Mouse (Mus musculus): Measurements from ENCODE around the gene Guca1b. TPM values are rescaled to one million over a fixed set of nuclear protein-coding genes. Genes with fewer than 3 reads are reported as not detected.

The Guca1b gene
- polyA plus RNA-seq, 1 experiment: 1.2 TPM

DNA sequence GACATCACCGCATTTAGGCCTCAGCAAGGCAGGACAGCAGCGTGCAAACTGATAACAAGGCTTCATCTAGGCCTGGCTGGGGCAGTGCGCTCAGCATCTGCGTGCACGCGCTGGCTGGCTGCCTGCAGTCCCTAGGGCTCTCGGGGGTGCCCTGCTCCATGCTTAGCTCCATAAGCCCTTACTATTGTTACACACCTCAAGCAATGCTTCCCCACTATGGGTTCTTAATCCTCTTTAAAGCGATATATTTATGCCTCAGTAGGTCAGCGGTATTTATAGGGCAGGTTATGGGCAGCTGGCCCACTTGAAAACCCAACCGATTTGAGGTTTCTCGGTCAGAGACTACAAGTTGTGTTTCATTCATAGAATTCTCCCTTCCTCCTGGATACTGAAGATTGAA is 3.3 kb upstream of the Guca1b start:
- DNase-seq (ENCODE audit: low read depth): peak; percentile 31
- TF ChIP-seq POLR2A (IDR thresholded peaks at IDR 0.05; ENCODE audit: borderline replicate concordance, extremely low read depth, insufficient read depth, insufficient read length, poor library complexity, severe bottlenecking) (no peak), CTCF (IDR thresholded peaks at IDR 0.05; ENCODE audit: borderline replicate concordance, extremely low read depth, insufficient read depth, insufficient read length) (no peak)

GRCm38 (mm10) chr17:47383266-47383665 is 1.9 kb upstream of the Guca1b start:
- no peak for TF ChIP-seq CTCF (IDR thresholded peaks at IDR 0.05; ENCODE audit: borderline replicate concordance, extremely low read depth, insufficient read depth, insufficient read length)
- TF ChIP-seq POLR2A (IDR thresholded peaks at IDR 0.05; ENCODE audit: borderline replicate concordance, extremely low read depth, insufficient read depth, insufficient read length, poor library complexity, severe bottlenecking): no peak

GRCm38 (mm10) chr17:47384064-47384463 is 1.1 kb upstream of the Guca1b start:
- TF ChIP-seq POLR2A (IDR thresholded peaks at IDR 0.05; ENCODE audit: borderline replicate concordance, extremely low read depth, insufficient read depth, insufficient read length, poor library complexity, severe bottlenecking): no peak
- 0 out of 2 replicates have a peak, but pooled peaks have one; percentile 15 for TF ChIP-seq CTCF (IDR thresholded peaks at IDR 0.05; ENCODE audit: borderline replicate concordance, extremely low read depth, insufficient read depth, insufficient read length)
- DNase-seq (ENCODE audit: low read depth): no peak

More at GRCm38 (mm10) chr17:47383266-47383665, 1.9 kb upstream of the Guca1b start:
- DNase-seq (ENCODE audit: low read depth): no peak

DNA sequence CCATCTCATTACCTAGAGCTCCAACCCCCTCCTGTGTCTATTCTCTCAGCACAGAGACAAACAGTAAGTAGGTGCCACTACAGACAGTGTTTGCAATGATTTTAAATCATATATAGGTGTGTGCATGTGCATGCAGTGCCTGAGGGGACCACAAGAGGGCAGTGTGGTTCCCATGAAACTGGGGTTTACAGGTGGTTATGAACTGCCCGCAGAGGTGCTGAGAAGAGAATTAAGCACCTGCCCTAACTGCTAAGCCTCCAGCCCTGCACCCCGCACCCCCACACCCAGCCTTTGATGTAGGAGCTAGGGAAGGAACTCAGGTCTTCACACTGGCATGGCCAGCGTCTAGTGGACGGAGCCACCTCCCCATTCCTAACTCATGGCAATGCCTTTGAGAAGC is 1.5 kb downstream of the Guca1b start:
- TF ChIP-seq POLR2A (IDR thresholded peaks at IDR 0.05; ENCODE audit: borderline replicate concordance, extremely low read depth, insufficient read depth, insufficient read length, poor library complexity, severe bottlenecking) (no peak), CTCF (IDR thresholded peaks at IDR 0.05; ENCODE audit: borderline replicate concordance, extremely low read depth, insufficient read depth, insufficient read length) (peak; percentile 77)
- DNase-seq (ENCODE audit: low read depth): no peak

- TF ChIP-seq CTCF (IDR thresholded peaks at IDR 0.05; ENCODE audit: borderline replicate concordance, extremely low read depth, insufficient read depth, insufficient read length) (no peak), POLR2A (IDR thresholded peaks at IDR 0.05; ENCODE audit: borderline replicate concordance, extremely low read depth, insufficient read depth, insufficient read length, poor library complexity, severe bottlenecking) (no peak)
- no peak for DNase-seq (ENCODE audit: low read depth)
Observed at GRCm38 (mm10) chr17:47394223-47394869, 9.2 kb downstream of the Guca1b start.

DNA sequence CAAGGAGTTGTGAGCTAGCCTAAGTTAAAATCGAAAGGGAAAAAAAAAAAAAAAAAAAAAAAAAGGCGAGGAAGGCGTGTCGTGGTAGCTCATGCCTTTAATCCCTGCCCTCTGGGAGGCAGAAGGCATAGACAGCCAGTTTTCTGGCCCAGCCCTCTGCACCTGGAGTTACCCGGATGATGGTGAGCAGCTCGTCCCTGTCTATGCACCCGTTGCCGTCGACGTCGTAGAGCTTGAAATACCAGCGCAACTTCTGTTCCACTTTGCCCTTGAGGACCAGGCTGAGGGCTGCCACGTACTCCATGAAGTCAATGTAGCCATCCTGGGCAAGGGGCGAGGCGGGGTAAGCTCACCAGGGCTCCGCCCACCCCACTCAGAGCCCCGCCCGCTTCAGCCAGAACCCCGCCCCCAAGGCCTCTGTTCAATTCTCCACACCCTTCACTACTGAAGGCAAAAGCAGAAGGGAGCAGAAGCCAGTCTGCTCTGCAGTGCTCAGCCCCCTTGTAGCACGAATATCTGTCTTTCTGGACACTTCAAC is 10.3 kb downstream of the Guca1b start:
- peak; percentile 35 for DNase-seq (ENCODE audit: low read depth)
- no peak for TF ChIP-seq POLR2A (IDR thresholded peaks at IDR 0.05; ENCODE audit: borderline replicate concordance, extremely low read depth, insufficient read depth, insufficient read length, poor library complexity, severe bottlenecking)

GRCm38 (mm10) chr17:47399091-47399490 is 13.9 kb downstream of the Guca1b start:
- TF ChIP-seq POLR2A (IDR thresholded peaks at IDR 0.05; ENCODE audit: borderline replicate concordance, extremely low read depth, insufficient read depth, insufficient read length, poor library complexity, severe bottlenecking) (no peak), CTCF (IDR thresholded peaks at IDR 0.05; ENCODE audit: borderline replicate concordance, extremely low read depth, insufficient read depth, insufficient read length) (no peak)
- no peak for DNase-seq (ENCODE audit: low read depth)

DNA sequence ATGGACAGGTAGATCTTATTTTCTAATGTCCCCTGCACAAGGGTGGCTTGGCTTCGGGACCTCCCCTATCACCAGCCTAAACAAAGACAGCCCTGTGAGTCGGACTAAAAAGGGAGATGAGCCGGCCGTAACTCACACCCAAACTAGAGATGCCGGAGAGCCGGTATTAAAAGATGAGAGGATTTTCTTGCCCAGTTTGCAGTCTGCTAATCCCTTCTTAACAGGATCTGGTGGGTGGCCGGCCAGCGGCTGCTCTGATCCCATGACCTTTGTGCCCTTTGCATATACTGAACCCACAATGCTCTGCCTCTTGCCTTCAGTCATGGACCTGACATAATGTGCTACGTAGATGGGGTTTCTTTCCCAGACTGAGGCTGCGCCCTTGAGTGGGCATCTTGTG is 15.3 kb downstream of the Guca1b start, which contains the start of gene Guca1a:
Gene Guca1a, minus strand, starts transcription at position 134 of the 400 bp plus-strand sequence.
- DNase-seq (ENCODE audit: low read depth): peak; percentile 3
- TF ChIP-seq POLR2A (IDR thresholded peaks at IDR 0.05; ENCODE audit: borderline replicate concordance, extremely low read depth, insufficient read depth, insufficient read length, poor library complexity, severe bottlenecking): no peak
- no peak for TF ChIP-seq CTCF (IDR thresholded peaks at IDR 0.05; ENCODE audit: borderline replicate concordance, extremely low read depth, insufficient read depth, insufficient read length)

DNA sequence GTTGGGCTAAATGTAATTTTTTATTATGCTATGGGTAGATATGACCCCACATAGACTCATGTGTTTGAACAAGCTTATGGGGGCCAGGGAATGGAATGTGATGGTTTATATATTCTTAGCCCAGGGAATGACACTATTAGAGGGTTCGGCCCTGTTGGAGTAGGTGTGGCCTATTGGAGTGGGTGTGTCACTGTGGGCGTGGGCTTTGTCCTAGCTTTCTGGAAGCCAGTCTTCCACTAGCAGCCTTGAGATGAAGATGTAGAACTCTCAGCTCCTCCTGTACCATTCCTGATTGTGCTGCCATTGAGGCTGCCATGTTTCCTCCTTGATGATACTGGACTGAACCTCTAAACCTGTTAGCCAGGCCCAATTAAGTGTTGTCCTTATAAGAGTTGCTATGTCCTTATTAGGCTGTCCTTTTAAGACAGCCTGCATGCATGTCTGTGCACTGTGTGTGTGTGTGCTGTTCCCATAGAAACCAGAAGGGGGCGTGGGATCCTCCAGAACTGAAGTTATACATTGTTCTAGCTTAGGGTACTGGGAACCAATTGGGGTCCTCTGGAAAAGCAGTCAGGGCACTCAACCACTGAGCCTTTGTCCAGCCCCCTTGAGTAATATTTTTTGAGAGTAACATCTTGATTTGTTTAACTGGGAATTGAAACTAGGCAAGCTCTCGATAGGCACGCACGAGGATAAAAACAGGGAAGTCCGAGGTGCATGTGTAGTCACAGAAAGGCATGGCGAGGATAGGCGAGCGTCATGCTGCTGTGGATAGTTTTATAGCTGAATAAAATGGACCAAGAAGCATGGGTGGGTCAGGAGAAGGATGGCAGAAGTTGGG is 22.7 kb downstream of the Guca1b start:
- DNase-seq (ENCODE audit: low read depth): no peak
- TF ChIP-seq CTCF (IDR thresholded peaks at IDR 0.05; ENCODE audit: borderline replicate concordance, extremely low read depth, insufficient read depth, insufficient read length): no peak
- TF ChIP-seq POLR2A (IDR thresholded peaks at IDR 0.05; ENCODE audit: borderline replicate concordance, extremely low read depth, insufficient read depth, insufficient read length, poor library complexity, severe bottlenecking): no peak

DNA sequence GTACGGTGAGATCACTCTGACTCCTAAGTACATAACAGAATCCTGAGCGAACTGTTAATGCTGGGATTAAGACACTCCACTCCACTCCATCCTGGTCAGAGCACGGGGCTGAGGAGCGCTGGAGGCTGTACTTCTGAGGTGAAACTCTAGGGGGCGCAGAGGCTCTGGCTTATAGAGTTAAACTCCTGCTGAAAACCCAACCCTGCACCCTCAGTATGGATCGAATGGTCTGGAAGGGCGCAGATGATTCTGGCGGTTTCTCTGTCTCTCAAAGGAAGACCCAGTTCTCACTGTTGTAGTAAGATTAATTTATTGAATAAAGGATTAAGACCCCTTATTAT is 23.3 kb downstream of the Guca1b start:
- TF ChIP-seq POLR2A (IDR thresholded peaks at IDR 0.05; ENCODE audit: borderline replicate concordance, extremely low read depth, insufficient read depth, insufficient read length, poor library complexity, severe bottlenecking) (no peak), CTCF (IDR thresholded peaks at IDR 0.05; ENCODE audit: borderline replicate concordance, extremely low read depth, insufficient read depth, insufficient read length) (peak; percentile 77)
- DNase-seq (ENCODE audit: low read depth): peak; percentile 41

GRCm38 (mm10) chr17:47409897-47410861 is 25.0 kb downstream of the Guca1b start:
- DNase-seq (ENCODE audit: low read depth): peak; percentile 14
